Mouse (Mus musculus) embryonic fibroblast, embryonic 13.5 days (primary cell): ENCODE results near the gene Cacna1c.

Experiments used
- CTCF ChIP-seq: IDR thresholded peaks from 2 replicates; pipeline ENCODE4 v1.5.1; 2011; ENCODE audit warnings: mild to moderate bottlenecking, control low read depth, low read length, moderate library complexity, borderline replicate concordance; ENCODE audit not compliant: insufficient read depth
- POLR2A ChIP-seq: IDR thresholded peaks from 2 replicates; pipeline ENCODE4 v1.6.1; 2011; ENCODE audit warnings: low read depth, mild to moderate bottlenecking, control low read depth, low read length, moderate library complexity

GRCm38 (mm10) chr6:119082662-119083061 is 113.6 kb downstream of the Cacna1c start:
- TF ChIP-seq CTCF (no peak), POLR2A (no peak)
